Mouse (Mus musculus) kidney, adult 9 months (tissue): Measurements from ENCODE around the gene Tcp11.

Source experiments
- DNase-seq: peaks from one replicate; pipeline ENCODE4 v3.0.0; 2022

Gene Tcp11

GRCm38 (mm10) chr17:28080045-28080816, at the start of gene Tcp11:
Tcp11 (minus strand) TSS chr17:28080639.
- DNase-seq, result no peak

DNA sequence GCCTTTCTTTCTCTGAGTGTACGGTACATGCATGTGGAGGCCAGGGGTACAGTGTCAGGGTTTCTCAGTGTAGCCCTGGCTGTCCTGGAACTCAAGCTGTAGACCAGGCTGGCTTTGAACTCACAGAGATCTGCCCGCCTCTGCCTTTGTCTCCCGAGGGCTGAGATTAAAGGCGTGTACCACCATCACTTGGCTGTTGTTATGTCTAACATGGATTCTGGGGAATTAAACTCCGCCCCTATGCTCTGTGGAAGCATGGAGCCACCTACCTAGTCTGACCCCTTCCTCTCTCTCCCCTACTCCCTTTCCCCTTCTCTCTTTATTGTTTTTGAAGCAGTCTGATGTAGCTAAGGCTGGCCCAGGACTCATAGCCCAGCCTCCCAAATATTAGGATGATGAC, 49.4 kb upstream of the Tcp11 start:
- no peak for DNase-seq

GRCm38 (mm10) chr17:28124368-28124767, 43.9 kb upstream of the Tcp11 start:
- DNase-seq, result no peak

GRCm38 (mm10) chr17:28123627-28124026, 43.2 kb upstream of the Tcp11 start:
- DNase-seq, result no peak

DNA sequence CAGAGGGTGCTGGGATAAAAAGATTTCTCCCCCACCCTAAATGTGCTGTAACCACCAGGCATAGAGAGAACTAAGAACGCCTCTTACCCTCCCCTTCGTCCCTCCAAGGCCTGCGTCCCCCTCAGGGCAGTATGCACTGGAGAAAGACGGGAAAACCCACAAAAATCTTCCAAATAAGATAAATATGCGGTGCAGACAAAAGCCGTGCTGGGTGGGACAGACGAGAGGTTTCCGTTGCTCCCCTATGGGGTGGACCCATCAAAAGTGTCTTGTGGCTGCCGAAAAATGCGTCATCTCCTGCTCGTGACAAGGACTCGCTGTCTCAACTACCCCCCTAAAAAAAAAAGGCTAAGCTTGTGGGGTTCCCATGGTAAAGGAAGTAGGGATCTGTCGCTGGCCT, 42.5 kb upstream of the Tcp11 start:
- no peak for DNase-seq

DNA sequence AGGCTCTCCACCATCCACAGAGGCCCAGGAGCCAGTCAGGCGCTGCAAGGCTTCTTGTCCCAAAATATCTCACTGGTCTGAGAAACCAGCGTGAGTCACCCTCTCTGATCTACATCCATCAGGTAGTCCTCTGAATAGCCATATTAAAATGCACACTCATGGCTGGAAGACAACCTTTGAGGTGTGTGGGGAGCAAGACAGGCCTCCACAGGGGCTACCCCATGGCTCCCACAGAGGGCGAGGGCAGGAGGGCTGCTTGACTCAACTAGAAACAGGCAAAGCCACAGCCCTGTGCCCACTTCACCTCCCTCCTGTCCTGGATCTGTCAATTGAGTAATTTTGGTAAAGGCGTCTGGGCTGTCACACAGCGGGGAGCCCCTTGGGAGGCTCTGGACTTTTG, 40.0 kb upstream of the Tcp11 start:
- DNase-seq, result no peak

- DNase-seq, result no peak
These were observed 37.2 kb upstream of the Tcp11 start for GRCm38 (mm10) chr17:28117451-28118209.

DNA sequence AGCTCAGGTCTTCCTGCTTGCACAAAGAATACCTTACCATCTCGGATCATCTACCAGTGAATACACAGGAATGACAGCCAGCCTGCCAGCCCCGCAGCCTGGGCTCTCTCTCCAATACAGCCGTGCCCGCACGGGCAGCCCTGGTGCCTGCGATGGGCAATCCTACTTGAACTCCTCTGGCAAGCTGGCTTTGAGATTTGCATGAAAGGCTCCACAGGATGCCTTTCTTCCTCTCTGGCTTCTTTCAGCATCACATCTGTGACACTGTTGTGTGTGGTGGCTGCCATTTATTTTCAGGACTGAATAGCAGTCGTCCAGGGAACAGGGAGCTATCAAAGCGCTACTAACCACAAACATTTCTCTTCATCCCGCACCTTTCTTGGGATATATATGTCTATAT, 35.9 kb upstream of the Tcp11 start:
- DNase-seq, result no peak

GRCm38 (mm10) chr17:28112266-28112665, 31.8 kb upstream of the Tcp11 start:
- DNase-seq, result no peak

GRCm38 (mm10) chr17:28107275-28107674, 26.8 kb upstream of the Tcp11 start:
- no peak for DNase-seq

GRCm38 (mm10) chr17:28106352-28106751, 25.9 kb upstream of the Tcp11 start:
- no peak for DNase-seq

GRCm38 (mm10) chr17:28104416-28104815, 24.0 kb upstream of the Tcp11 start:
- DNase-seq, result no peak

DNA sequence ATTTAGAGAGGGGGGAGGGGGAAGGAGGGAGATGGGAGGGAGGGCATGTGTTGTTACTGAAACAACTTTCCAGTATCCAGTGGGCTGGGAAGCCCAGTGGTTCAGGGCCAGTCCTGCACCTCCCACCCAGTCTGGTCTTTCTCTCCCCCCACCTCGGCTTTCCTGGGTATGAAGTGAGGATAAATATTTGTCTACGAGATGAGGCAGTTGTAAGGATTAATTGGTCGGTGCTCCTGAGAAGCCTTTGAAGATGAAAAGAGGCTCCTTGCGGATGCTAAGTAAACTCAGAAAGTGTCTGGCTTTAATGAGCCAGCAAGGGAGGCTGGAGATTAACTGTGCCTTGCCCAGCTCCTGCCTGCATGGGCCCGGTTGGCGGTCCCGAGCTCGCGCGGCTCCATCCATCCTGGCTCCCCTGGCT, 21.5 kb upstream of the Tcp11 start:
- no peak for DNase-seq

DNA sequence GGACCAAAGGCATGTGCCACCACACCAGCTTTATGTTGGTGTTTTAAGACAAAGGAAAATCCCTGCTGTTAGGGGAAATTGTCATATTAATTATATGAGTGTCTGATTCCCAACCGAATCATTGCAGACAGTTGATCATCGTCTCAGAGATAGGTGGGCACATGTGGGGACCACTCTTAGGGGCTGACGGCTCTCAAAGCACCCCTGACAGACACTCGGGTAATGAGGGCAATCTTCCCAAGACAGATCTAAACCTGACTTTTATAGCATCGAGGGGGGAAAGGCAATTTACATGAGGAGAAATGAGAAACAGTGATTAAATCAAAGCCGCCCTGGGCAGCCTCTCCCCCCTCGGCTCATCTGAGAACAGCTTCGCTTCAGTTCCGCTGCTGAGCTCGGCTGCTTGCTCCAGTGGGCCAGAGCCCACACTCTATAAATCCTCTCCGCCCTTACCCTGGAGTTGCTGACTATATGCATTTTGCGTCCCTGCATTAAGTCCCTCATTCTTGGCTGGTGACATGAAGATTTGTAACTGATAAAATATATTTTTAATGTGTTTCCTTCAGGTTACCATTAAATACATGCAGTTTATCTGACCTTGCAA, 20.9 kb upstream of the Tcp11 start:
- no peak for DNase-seq

DNA sequence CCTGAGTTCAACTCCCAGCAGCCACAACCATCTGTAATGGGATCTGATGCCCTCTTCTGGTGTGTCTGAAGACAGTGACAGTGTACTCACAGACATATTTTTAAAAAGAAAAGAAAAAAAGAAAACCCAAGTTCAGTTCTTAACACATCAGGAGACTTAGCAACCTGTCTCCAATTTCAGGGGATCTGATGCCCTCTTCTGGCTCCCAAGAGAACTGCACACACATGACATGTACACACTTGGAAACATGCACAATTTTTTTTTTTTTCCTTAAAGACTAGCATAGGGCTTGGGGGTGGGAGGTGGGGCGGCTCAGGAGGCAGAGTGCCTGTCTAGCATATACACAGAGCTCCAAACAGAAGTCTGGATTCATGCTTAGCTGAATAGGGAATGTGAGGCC, 20.2 kb upstream of the Tcp11 start:
- no peak for DNase-seq

DNA sequence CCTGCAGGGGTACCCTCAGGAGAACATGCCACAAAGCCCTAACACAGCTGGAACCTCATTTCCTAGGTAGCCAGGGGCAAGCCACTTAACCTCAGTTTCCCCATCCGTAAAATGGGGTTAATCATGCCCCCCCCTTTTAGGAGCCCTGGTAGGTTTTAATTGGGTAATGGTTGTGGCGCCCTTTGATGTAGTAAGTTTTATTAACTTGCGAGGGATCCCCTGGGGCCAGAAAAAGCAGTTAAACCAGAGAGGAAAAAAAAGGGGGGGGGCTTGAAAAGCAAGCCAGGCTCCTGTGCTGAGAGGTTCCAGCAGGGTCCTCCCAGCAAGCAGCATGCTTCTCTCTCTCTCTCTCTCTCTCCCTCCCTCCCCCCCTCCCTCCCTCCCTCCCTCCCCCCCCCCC, 18.6 kb upstream of the Tcp11 start:
- peak; percentile 22 for DNase-seq

GRCm38 (mm10) chr17:28097308-28097707, 16.9 kb upstream of the Tcp11 start:
- DNase-seq, result peak; percentile 44

DNA sequence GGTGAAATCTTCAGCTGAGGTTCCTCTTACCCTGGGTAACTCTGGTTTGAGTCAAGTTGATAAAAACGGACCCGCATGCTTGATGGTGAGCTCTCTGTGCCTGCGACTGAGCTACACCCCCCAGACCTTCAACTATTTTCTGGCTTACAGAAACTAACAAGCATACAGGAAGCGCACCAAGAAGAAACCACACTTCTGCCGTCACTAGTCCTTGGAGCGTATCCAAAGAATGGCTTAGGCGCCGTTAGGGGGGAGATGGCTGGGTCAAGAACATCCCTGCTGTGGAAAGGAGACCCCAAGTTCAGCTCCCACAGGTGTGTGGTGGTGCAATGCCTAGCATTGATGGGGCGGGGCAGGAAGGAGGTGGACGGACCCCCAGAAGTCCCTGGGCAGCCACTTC, 16.0 kb upstream of the Tcp11 start:
- DNase-seq, result no peak

DNA sequence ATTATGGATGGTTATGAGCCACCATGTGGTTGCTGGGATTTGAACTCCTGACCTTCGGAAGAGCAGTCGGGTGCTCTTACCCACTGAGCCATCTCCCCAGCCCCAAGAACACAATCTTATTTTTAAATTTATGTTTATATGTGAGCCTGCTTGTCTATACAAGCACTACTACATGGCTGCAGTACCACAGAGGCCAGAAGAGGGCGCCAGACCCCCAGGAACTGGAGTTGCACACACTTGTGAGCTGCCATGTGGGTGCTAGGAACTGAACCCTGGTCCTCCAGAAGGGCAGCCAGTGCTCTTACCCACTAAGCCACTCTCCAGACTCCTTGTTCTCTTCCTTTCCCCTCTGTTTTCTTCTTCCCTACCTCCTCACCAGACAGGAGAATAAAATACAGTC, 13.4 kb upstream of the Tcp11 start:
- no peak for DNase-seq

DNA sequence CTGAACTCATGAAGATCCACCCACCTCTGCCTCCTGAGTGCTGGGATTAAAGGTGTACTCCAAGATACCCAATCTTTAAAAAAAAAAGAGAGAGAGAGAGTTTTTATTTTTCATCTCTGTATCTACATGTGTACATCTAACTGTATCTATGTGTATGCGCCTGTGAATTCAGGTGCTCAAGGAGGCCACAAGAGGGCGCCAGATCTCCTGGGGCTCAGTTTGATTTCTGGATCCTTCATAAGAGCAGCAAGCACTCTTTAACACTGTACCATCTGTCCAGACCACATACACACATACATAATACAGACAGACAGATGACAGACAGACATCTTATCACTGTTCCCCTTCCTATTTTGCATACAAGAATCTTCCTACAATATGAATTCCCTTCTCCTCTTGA, 11.9 kb upstream of the Tcp11 start:
- no peak for DNase-seq

DNA sequence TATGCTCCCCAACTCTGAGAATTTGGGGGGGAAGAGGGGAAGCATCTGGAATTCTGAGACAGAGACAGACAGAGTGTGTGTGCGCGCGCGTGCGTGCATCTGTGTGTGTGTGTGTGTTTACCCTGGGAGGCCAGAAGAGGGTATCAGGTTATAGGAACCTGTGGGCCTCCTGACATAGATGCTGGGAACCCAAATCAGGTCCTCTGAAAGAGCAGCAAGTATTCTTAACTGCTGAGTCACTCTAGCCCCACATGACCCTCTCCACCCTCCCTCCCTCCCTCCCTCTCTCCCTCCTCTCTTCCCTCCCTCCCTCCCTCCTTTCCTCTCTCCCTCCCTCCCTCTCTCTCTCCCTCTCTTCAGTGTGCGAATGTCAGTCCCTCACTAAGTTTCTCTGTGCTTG, 8.3 kb upstream of the Tcp11 start:
- DNase-seq, result no peak

GRCm38 (mm10) chr17:28087430-28087829, 7.0 kb upstream of the Tcp11 start:
- DNase-seq, result no peak

DNA sequence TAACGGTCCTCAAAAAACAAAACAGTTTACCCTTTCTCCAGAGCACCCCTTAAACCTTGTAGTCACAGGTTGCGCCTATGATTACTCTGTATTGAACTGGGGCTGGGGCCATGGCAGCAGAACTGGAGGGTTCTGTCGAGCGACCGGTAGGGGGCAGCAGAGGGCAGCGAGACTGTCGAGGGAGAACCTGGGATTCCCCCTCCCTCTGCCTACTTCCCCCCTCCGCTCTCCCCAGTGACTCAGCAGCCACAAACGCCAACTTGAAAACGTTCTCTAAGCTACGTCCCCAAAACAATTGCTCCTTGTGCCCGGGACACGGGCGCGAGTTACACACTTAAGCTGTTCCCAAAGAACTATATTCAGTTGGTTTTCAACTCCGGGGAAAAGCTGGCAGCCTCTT, 4.5 kb upstream of the Tcp11 start:
- peak; percentile 85 for DNase-seq

DNA sequence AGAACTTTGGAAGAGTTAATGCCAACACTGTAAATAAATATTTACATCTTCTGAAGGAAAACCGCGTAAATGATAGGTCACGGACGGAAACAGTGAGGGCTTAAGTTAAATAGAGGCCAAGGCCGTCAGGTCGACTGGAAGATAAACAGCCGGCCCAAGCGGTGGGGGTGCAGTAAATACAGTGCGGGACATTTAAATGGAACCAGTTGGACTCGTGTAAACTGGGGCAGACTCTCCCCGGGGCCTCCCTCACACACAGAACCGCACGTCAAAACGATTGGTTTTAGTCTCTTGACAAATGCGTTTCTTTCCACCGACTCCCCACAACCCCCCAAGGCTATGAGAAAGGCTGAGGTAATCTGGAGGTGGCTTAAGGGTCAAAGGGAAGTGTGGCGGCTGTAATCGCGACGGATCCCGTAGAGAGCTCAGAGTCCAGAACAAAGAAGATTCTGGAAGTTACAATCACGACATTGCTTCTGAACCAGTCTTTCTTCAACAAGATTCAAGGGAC, 4.0 kb upstream of the Tcp11 start:
- DNase-seq, result no peak
